Mouse (Mus musculus) embryonic fibroblast, embryonic 13.5 days (primary cell): ENCODE results near the gene Tmem263.

Experiments used
- CTCF ChIP-seq: IDR thresholded peaks from 2 replicates; pipeline ENCODE4 v1.5.1; 2011; ENCODE audit warnings: mild to moderate bottlenecking, control low read depth, low read length, moderate library complexity, borderline replicate concordance; ENCODE audit not compliant: insufficient read depth
- POLR2A ChIP-seq: IDR thresholded peaks from 2 replicates; pipeline ENCODE4 v1.6.1; 2011; ENCODE audit warnings: low read depth, mild to moderate bottlenecking, control low read depth, low read length, moderate library complexity

DNA sequence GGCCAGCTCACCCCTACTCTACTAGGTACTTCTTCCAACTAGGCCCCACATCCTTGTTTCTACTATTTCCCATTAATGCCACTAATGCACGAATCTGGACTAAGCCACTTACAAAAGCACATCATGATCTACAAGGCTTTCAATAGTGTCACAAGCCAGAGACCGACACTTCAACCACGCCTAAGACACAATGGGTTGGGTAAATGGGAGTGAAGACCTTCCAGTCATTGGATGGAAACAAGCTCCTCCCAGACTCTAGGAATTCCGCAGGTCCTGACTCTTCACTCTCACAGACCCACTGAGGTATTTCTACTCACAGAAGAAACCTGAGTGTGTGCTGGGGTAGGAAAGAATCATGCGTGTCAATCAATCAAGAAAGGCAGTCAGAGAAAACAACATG lies 62.9 kb downstream of the Tmem263 start:
- TF ChIP-seq CTCF (no peak), POLR2A (no peak)
